Mouse (Mus musculus) forebrain, embryonic 16.5 days (tissue): ENCODE data around the gene Magee2. TPM values are rescaled to one million over a fixed set of nuclear protein-coding genes. Genes with fewer than 3 reads are reported as not detected.
"Not testable (repeated sequence)": the region's sequence is repeated elsewhere in the genome, so short reads cannot be mapped to it uniquely, and the experiment has no call there.

Experiments
- ATAC-seq: fragments of 200-750 bp; cut with Nextera tagmentation; 2 replicates; pipeline ENCODE4 v1.8.0; 2017; ENCODE audit warnings: mild to moderate bottlenecking, moderate library complexity
- H3K27ac ChIP-seq: fragments of 300-500 bp; sonication (generic); 2 replicates; pipeline ENCODE4 v1.5.1; 2014; ENCODE audit warnings: low read length, control low read depth
- H3K27me3 ChIP-seq: fragments of 300-500 bp; sonication (generic); replicated peaks from 2 replicates; pipeline ENCODE4 v1.6.1; 2014; ENCODE audit warnings: low read length; ENCODE audit not compliant: control insufficient read depth, insufficient read depth
- H3K36me3 ChIP-seq: fragments of 300-500 bp; sonication (generic); 2 replicates; pipeline ENCODE4 v1.6.1; 2014; ENCODE audit not compliant: control insufficient read depth, insufficient read depth
- H3K4me1 ChIP-seq: fragments of 300-500 bp; sonication (generic); replicated peaks from 2 replicates; pipeline ENCODE4 v1.6.1; 2014; ENCODE audit warnings: low read length; ENCODE audit not compliant: control insufficient read depth, insufficient read depth
- H3K4me2 ChIP-seq: fragments of 300-500 bp; sonication (generic); 2 replicates; pipeline ENCODE4 v1.6.1; 2014; ENCODE audit warnings: mild to moderate bottlenecking, low read length, control low read depth
- H3K4me3 ChIP-seq: fragments of 300-500 bp; sonication (generic); replicated peaks from 2 replicates; pipeline ENCODE4 v1.5.1; 2014; ENCODE audit warnings: mild to moderate bottlenecking, low read length, control low read depth
- H3K9ac ChIP-seq: fragments of 300-500 bp; sonication (generic); replicated peaks from 2 replicates; pipeline ENCODE4 v1.6.1; 2014; ENCODE audit warnings: low read depth, low read length, control low read depth
- H3K9me3 ChIP-seq: fragments of 300-500 bp; sonication (generic); 2 replicates; pipeline ENCODE4 v1.6.1; 2016; ENCODE audit warnings: low read length; ENCODE audit not compliant: control insufficient read depth
- WGBS: fragments of 180-500 bp; shearing (Covaris S2); extraction: QIAGEN DNeasy Blood & Tissue Kit; methylation state at CpG from one replicate; pipeline ENCODE4 v1.1.7; 2014; 5-methylcytosine and 5-hydroxymethylcytosine counted together
- polyA plus RNA-seq: library from polyadenylated mRNA; unstranded; fragments of >200 nt; fragmentation: Nextera tagmentation; extraction: Ambion mirVana; gene quantifications from 2 replicates; pipeline ENCODE4 v1.2.1, GENCODE M21; 2015

The Magee2 gene
- polyA plus RNA-seq, result 23.2 and 26.9 TPM in 2 replicates

GRCm38 (mm10) chrX:104856751-104857341 lies at the start of gene Magee2:
Gene Magee2, minus strand, starts transcription at chrX:104857267.
- peak; percentile 98 for ATAC-seq
- Histone ChIP-seq H3K4me3 (peak within 1 kb of the TSS; percentile 48), H3K9me3 (no peaks in the 10 kb centered on the region), H3K9ac (peak within 1 kb of the TSS; percentile 46), H3K4me2 (peak within 1 kb of the TSS; percentile 47), H3K27ac (peak within 1 kb of the TSS; percentile 9; the same call in 1 of the 2 replicates), H3K27me3 (peaks cover 11% of the 10 kb centered on the region; the same call in 1 of the 2 replicates), H3K36me3 (no peaks in the 10 kb centered on the region), H3K4me1 (no peaks in the 10 kb centered on the region)
- 20% methylated on average over 34 of the region's 37 CpGs for WGBS

- H3K36me3 ChIP-seq, result no peaks in the 10 kb centered on the region
- no peak overlapping the region for H3K9ac ChIP-seq
- no peak overlapping the region for H3K4me3 ChIP-seq
- no peak overlapping the region for H3K4me2 ChIP-seq
- H3K4me1 ChIP-seq, result no peaks in the 10 kb centered on the region
- no peak for ATAC-seq
- H3K27ac ChIP-seq, result no peak overlapping the region
- WGBS, result 21% methylated on average over 9 of the region's 9 CpGs
- peaks cover 11% of the 10 kb centered on the region; the same call in 1 of the 2 replicates for H3K27me3 ChIP-seq
- no peaks in the 10 kb centered on the region; the same call in 1 of the 2 replicates for H3K9me3 ChIP-seq
These were observed 3.5 kb downstream of the Magee2 start for GRCm38 (mm10) chrX:104853610-104854009.

GRCm38 (mm10) chrX:104817583-104817982 lies 39.5 kb downstream of the Magee2 start:
- H3K9ac ChIP-seq, H3K36me3 ChIP-seq, H3K4me2 ChIP-seq, H3K27ac ChIP-seq, H3K9me3 ChIP-seq, H3K27me3 ChIP-seq, H3K4me1 ChIP-seq, H3K4me3 ChIP-seq: not testable (repeated sequence)
- 28% methylated on average over 4 of the region's 5 CpGs for WGBS
- ATAC-seq, result peak; percentile 49

- not testable (repeated sequence) for H3K9me3 ChIP-seq, H3K36me3 ChIP-seq, H3K4me2 ChIP-seq, H3K27me3 ChIP-seq, H3K9ac ChIP-seq, H3K4me3 ChIP-seq, H3K4me1 ChIP-seq, H3K27ac ChIP-seq
- 27% methylated on average over 1 of the region's 3 CpGs for WGBS
- ATAC-seq, result 0 out of 2 replicates have a peak, but pooled peaks have one; percentile 31
These were observed 40.1 kb downstream of the Magee2 start for GRCm38 (mm10) chrX:104816987-104817386.

- not testable (repeated sequence) for H3K27ac ChIP-seq, H3K9ac ChIP-seq
- WGBS, result 66% methylated on average over 3 of the region's 4 CpGs
These were observed 43.4 kb downstream of the Magee2 start for GRCm38 (mm10) chrX:104813704-104814103.

More at GRCm38 (mm10) chrX:104813704-104814103, 43.4 kb downstream of the Magee2 start:
- H3K4me2 ChIP-seq, H3K9me3 ChIP-seq, H3K36me3 ChIP-seq, ATAC-seq, H3K4me1 ChIP-seq, H3K27me3 ChIP-seq, H3K4me3 ChIP-seq: not testable (repeated sequence)

Other genes with a start within 250 kb of the Magee2 start
- 3.9 and 4.1 TPM in 2 replicates for gene Zdhhc15, start 186.2 kb downstream of the Magee2 start, polyA plus RNA-seq
- gene Pbdc1, start 222.5 kb upstream of the Magee2 start, polyA plus RNA-seq, result 34.8 and 35.6 TPM in 2 replicates